Mouse (Mus musculus): Measurements from ENCODE around the gene Pigk.

DNA sequence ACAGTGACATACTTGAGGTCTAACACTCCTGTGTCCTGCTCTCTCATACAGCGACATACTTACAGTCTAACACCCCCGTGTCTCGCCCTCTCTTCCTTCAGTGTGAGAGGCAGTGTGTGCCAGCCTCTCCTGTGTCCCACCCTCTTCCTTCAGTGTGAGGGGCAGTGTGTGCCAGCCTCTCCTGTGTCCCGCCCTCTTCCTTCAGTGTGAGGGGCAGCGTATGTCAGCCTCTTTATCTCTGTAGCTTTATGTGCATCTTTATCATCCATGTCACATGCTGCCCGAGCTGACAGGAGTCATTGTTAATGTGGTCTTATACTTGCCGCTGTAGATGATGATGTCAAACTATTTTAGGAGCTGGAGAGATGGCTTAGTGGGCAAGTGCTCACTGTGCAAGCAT, 41.6 kb downstream of the Pigk start:
- TF ChIP-seq CTCF (IDR thresholded peaks at IDR 0.05; ENCODE audit: low read depth), result no peak
- no peak for TF ChIP-seq EP300 (optimal IDR thresholded peaks at IDR 0.05)

All from stomach, postnatal 0 days (tissue).